In the genomic region with DNA sequence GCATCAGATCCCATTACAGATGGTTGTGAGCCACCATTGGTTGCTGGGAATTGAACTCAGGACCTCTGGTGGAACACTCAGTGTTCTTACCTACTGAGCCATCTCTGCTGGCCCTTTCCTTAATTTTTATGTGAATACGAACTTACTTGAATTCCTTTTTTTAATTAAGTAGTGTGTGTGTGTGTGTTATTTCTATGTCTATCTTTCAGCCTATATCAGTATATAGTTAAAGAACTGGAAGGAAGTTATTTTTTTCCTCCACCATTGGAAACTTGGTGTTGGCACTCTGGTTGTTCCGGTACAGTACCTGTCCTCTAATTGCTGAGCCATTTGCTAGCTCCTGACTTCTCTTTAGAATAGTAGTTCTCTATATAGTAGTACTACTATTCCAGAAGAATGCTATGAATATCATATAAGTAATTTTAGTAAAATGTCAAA, we compare ENCODE assay signal across 8 mouse cellular contexts. TPM values are rescaled to one million over a fixed set of nuclear protein-coding genes. Genes with fewer than 3 reads are reported as not detected.
A peak's percentile ranks its signal among the peaks of the same experiment; 100 is the strongest.
DNase-seq lines count a peak whose midpoint lies in the region; ATAC-seq and TF ChIP-seq lines count a peak whose summit lies in the region.

No protein-coding gene starts in this region.

- no peak for TF ChIP-seq CTCF in forebrain, postnatal 0 days (IDR thresholded peaks at IDR 0.05; ENCODE audit: low read depth)

- H3K27me3 ChIP-seq in forebrain, postnatal 0 days (ENCODE audit: insufficient read depth, low read length), result no peaks in the 10 kb centered on the region
- no peaks in the 10 kb centered on the region; the same call in 1 of the 2 replicates for H3K27me3 ChIP-seq in liver, embryonic 11.5 days (replicated peaks; ENCODE audit: control insufficient read depth, insufficient read depth, low read length)

- peak overlapping the region; percentile 51 for H3K4me3 ChIP-seq in forebrain, postnatal 0 days (ENCODE audit: low read depth, low read length)
- peak overlapping the region; percentile 50 for H3K4me3 ChIP-seq in liver, embryonic 11.5 days (ENCODE audit: low read depth, low read length)

- WGBS in forebrain, postnatal 0 days, result 10% methylated on average over 2 of the region's 2 CpGs
- 10% methylated on average over 2 of the region's 2 CpGs for WGBS in liver, embryonic 11.5 days

- no peak for ATAC-seq in forebrain, postnatal 0 days
- ATAC-seq in liver, embryonic 11.5 days (replicated peaks; ENCODE audit: low FRiP score), result peak; percentile 51

- peak overlapping the region; percentile 40 for H3K4me2 ChIP-seq in forebrain, postnatal 0 days (ENCODE audit: low read depth)
- H3K4me2 ChIP-seq in liver, embryonic 11.5 days, result peak overlapping the region; percentile 49

- H3K9me3 ChIP-seq in forebrain, postnatal 0 days (ENCODE audit: low read length), result no peaks in the 10 kb centered on the region
- no peaks in the 10 kb centered on the region for H3K9me3 ChIP-seq in liver, embryonic 11.5 days (ENCODE audit: control insufficient read depth, low read length)

- H3K36me3 ChIP-seq in forebrain, postnatal 0 days (ENCODE audit: insufficient read depth), result no peaks in the 10 kb centered on the region
- no peaks in the 10 kb centered on the region for H3K36me3 ChIP-seq in liver, embryonic 11.5 days (ENCODE audit: control insufficient read depth, insufficient read depth, low read length)

- H3K27ac ChIP-seq in forebrain, postnatal 0 days (ENCODE audit: low read depth, low read length), result no peak overlapping the region
- 0 out of 2 replicates have a peak overlapping the region, but pooled peaks have one; percentile 2 for H3K27ac ChIP-seq in liver, embryonic 11.5 days (ENCODE audit: low read depth, low read length)

- peaks cover 4% of the 10 kb centered on the region for H3K4me1 ChIP-seq in forebrain, postnatal 0 days (ENCODE audit: insufficient read depth)
- peaks cover 4% of the 10 kb centered on the region; the same call in 1 of the 2 replicates for H3K4me1 ChIP-seq in liver, embryonic 11.5 days (replicated peaks; ENCODE audit: control insufficient read depth, insufficient read depth, low read length)

- intact Hi-C loops in heart, postnatal 14 days (cut with DNase I), result no loop called here

- H3K9ac ChIP-seq in forebrain, postnatal 0 days, result no peak overlapping the region
- 0 out of 2 replicates have a peak overlapping the region, but pooled peaks have one; percentile 4 for H3K9ac ChIP-seq in liver, embryonic 11.5 days (ENCODE audit: low read depth, low read length)

- DNase-seq in heart, adult 11 months, result peak; percentile 85
- no peak for DNase-seq in heart, postnatal 14 days
- peak; percentile 77 for DNase-seq in NIH3T3 (ENCODE audit: low read depth)
- peak; percentile 20 for DNase-seq in forebrain, postnatal 0 days
- no peak for DNase-seq in liver, embryonic 11.5 days (ENCODE audit: low spot score)
- DNase-seq in frontal cortex, adult 2 months (ENCODE audit: extremely low spot score in 1 of 2, low spot score in 1 of 2), result no peak
- DNase-seq in cerebellum, adult 9-11 months, result no peak
- no peak for DNase-seq in layer of hippocampus, postnatal 14 days (ENCODE audit: low spot score in 2 of 2)

RNA-seq across cellular contexts. Expression of a gene that starts 32.6 kb away (rescaled TPM):
- total RNA-seq in heart, postnatal 14 days (2021), result 10 to 100 TPM; 36.5 to 45.0 TPM
- total RNA-seq in forebrain, postnatal 0 days (2014; rRNA removed), result 97.7 and 104 TPM in 2 replicates
- 70.5 and 83.7 TPM in 2 replicates for polyA plus RNA-seq in forebrain, postnatal 0 days (2015; fragmentation: Nextera tagmentation; extraction: Ambion mirVana)
- polyA plus RNA-seq in liver, embryonic 11.5 days (2014; fragmentation: Nextera tagmentation; extraction: Ambion mirVana), result 233 and 252 TPM in 2 replicates
- polyA plus RNA-seq in frontal cortex, adult 2 months (2012; rRNA removed), result 35.4 and 36.8 TPM in 2 replicates
- total RNA-seq in layer of hippocampus, postnatal 14 days (2021), result 10 to 100 TPM; 53.0 to 73.0 TPM

RNA-seq across cellular contexts. Expression of a gene that starts 50.1 kb away (rescaled TPM):
- under 1 TPM; 0.46 to 0.53 TPM for total RNA-seq in heart, postnatal 14 days (2021)
- 22.2 and 23.8 TPM in 2 replicates for total RNA-seq in forebrain, postnatal 0 days (2014; rRNA removed)
- 5.1 and 5.5 TPM in 2 replicates for polyA plus RNA-seq in forebrain, postnatal 0 days (2015; fragmentation: Nextera tagmentation; extraction: Ambion mirVana)
- polyA plus RNA-seq in liver, embryonic 11.5 days (2014; fragmentation: Nextera tagmentation; extraction: Ambion mirVana), result 0.90 and 1.3 TPM in 2 replicates
- 2.4 TPM in 2 replicates for polyA plus RNA-seq in frontal cortex, adult 2 months (2012; rRNA removed)
- total RNA-seq in layer of hippocampus, postnatal 14 days (2021), result 1 to 10 TPM; 5.1 to 5.5 TPM

RNA-seq across cellular contexts. Expression of a gene that starts 54.9 kb away (rescaled TPM):
- 1 to 10 TPM; 6.7 to 7.0 TPM for total RNA-seq in heart, postnatal 14 days (2021)
- total RNA-seq in forebrain, postnatal 0 days (2014; rRNA removed), result 23.5 and 28.2 TPM in 2 replicates
- polyA plus RNA-seq in forebrain, postnatal 0 days (2015; fragmentation: Nextera tagmentation; extraction: Ambion mirVana), result 7.1 and 11.1 TPM in 2 replicates
- 5.6 and 5.8 TPM in 2 replicates for polyA plus RNA-seq in liver, embryonic 11.5 days (2014; fragmentation: Nextera tagmentation; extraction: Ambion mirVana)
- 14.3 and 15.4 TPM in 2 replicates for polyA plus RNA-seq in frontal cortex, adult 2 months (2012; rRNA removed)
- total RNA-seq in layer of hippocampus, postnatal 14 days (2021), result 10 to 100 TPM; 19.1 to 21.0 TPM

Comparison
In these comparisons a context has a peak if more than half of its experiments do, and no peak if none do; other contexts are left out.
1. DNase-seq: peak in heart, adult 11 months (single experiment), NIH3T3 (single experiment) and forebrain, postnatal 0 days (single experiment); none in heart, postnatal 14 days (0 of 2), liver, embryonic 11.5 days (single experiment), frontal cortex, adult 2 months (0 of 2), cerebellum, adult 9-11 months (single experiment) and layer of hippocampus, postnatal 14 days (0 of 2).